Mouse (Mus musculus): ENCODE results near the gene Vps18. TPM values are rescaled to one million over a fixed set of nuclear protein-coding genes. Genes with fewer than 3 reads are reported as not detected.

The Vps18 gene
- polyA plus RNA-seq, 1 experiment from 2014 or later: 33.6 TPM

Other genes with a start within 250 kb of the Vps18 start
- 23.9 and 26.2 TPM in 2 replicates for gene Knl1, start 241.6 kb upstream of the Vps18 start, polyA plus RNA-seq (2015; fragmentation: Nextera tagmentation; extraction: Ambion mirVana)
- 17.6 and 20.3 TPM in 2 replicates for gene Rad51, start 175.9 kb upstream of the Vps18 start, polyA plus RNA-seq (2015; fragmentation: Nextera tagmentation; extraction: Ambion mirVana)
- 59.6 and 65.3 TPM in 2 replicates for gene Rmdn3, start 131.7 kb upstream of the Vps18 start, polyA plus RNA-seq (2015; fragmentation: Nextera tagmentation; extraction: Ambion mirVana)
- gene Gchfr, start 121.0 kb upstream of the Vps18 start, polyA plus RNA-seq (2015; fragmentation: Nextera tagmentation; extraction: Ambion mirVana): 0.47 and 0.55 TPM in 2 replicates
- 1.1 and 1.3 TPM in 2 replicates for gene Gm14137, start 114.2 kb upstream of the Vps18 start, polyA plus RNA-seq (2015; fragmentation: Nextera tagmentation; extraction: Ambion mirVana)
- 66.2 and 66.9 TPM in 2 replicates for gene Zfyve19, start 80.1 kb upstream of the Vps18 start, polyA plus RNA-seq (2015; fragmentation: Nextera tagmentation; extraction: Ambion mirVana)
- 21.3 and 24.6 TPM in 2 replicates for gene Dnajc17, start 79.9 kb upstream of the Vps18 start, polyA plus RNA-seq (2015; fragmentation: Nextera tagmentation; extraction: Ambion mirVana)
- gene Ppp1r14d, start 58.8 kb upstream of the Vps18 start, polyA plus RNA-seq (2015; fragmentation: Nextera tagmentation; extraction: Ambion mirVana): not detected in 2 replicates
- 0.44 and 0.57 TPM in 2 replicates for gene Spint1, start 51.4 kb upstream of the Vps18 start, polyA plus RNA-seq (2015; fragmentation: Nextera tagmentation; extraction: Ambion mirVana)
- 24.8 and 31.8 TPM in 2 replicates for gene Rhov, start 17.5 kb upstream of the Vps18 start, polyA plus RNA-seq (2015; fragmentation: Nextera tagmentation; extraction: Ambion mirVana)
- 4.8 and 5.5 TPM in 2 replicates for gene Dll4, start 37.0 kb downstream of the Vps18 start, polyA plus RNA-seq (2015; fragmentation: Nextera tagmentation; extraction: Ambion mirVana)
- gene Chac1, start 62.5 kb downstream of the Vps18 start, polyA plus RNA-seq (2015; fragmentation: Nextera tagmentation; extraction: Ambion mirVana): 4.6 and 11.3 TPM in 2 replicates
- 4.0 and 4.1 TPM in 2 replicates for gene Ino80, start 188.9 kb downstream of the Vps18 start, polyA plus RNA-seq (2015; fragmentation: Nextera tagmentation; extraction: Ambion mirVana)